Mouse (Mus musculus): ENCODE data around the gene Lman2l.

DNA sequence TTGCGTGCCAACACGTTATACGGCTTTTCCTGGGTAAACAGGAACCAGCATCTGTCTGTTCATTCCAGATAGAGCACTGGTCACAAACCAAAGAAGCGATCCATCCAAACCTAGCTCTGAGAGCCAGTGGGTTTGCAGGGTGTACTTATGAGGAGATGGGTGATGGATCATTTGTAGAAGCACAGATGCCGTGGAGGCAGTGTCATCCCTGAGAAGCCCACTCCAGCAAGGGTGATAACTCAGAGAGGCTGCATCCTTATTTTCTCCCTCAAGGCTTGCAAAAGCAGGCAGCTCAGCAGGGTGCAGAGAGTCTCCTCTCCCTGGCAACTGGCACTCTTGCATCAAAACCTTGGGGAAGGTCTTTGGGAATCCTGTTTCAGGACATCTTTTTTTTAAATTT lies 13.1 kb upstream of the Lman2l start:
- TF ChIP-seq MAFK (IDR thresholded peaks at IDR 0.05; ENCODE audit: insufficient replicate concordance, low read length) (no peak), JUND (conservative IDR thresholded peaks at IDR 0.05; ENCODE audit: low read depth, low read length) (no peak), RCOR1 (conservative IDR thresholded peaks at IDR 0.05; ENCODE audit: low read depth, low read length) (no peak), CTCF (conservative IDR thresholded peaks at IDR 0.05 in 1 of 2, IDR thresholded peaks at IDR 0.05 in 1 of 2; ENCODE audit: low read depth in 2 of 2, low read length in 2 of 2) (no peak), USF2 (conservative IDR thresholded peaks at IDR 0.05; ENCODE audit: low read depth, low read length) (no peak), POLR2AphosphoS2 (IDR thresholded peaks at IDR 0.05; ENCODE audit: low read depth, low read length) (no peak), MAX (IDR thresholded peaks at IDR 0.05; ENCODE audit: low read length) (no peak), POLR2A (IDR thresholded peaks at IDR 0.05; ENCODE audit: low read depth, low read length) (no peak), TCF12 (IDR thresholded peaks at IDR 0.05; ENCODE audit: low read depth, low read length) (no peak), EP300 (IDR thresholded peaks at IDR 0.05; ENCODE audit: low read length) (no peak)
